Mouse (Mus musculus) adipocyte (in vitro differentiated cells): ENCODE data around the gene Acin1.

Experiments
- DNase-seq: peaks from one replicate; pipeline ENCODE4 v3.0.0-alpha.2; 2016; ENCODE audit warnings: low spot score

Gene Acin1

DNA sequence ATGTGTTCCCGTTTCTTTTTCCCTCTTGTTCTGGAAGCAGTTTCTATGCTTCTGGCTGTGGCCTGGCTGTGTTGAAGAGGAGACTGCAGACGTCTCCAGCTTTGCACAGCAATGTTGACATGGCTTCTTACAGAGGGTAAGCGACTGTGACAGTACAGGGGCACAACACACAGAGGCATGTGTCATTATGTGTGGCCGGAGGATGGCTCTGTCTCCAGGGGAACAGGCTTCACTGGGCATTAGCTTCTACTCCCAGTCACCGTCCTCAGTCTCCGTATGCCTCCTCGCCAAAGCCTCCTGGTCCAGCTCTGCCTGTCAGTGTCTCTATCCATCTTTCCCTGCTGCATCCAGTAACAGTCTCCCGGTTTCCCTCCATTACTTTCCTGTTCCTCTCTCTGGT is 79.5 kb downstream of the Acin1 start:
- no peak for DNase-seq

DNA sequence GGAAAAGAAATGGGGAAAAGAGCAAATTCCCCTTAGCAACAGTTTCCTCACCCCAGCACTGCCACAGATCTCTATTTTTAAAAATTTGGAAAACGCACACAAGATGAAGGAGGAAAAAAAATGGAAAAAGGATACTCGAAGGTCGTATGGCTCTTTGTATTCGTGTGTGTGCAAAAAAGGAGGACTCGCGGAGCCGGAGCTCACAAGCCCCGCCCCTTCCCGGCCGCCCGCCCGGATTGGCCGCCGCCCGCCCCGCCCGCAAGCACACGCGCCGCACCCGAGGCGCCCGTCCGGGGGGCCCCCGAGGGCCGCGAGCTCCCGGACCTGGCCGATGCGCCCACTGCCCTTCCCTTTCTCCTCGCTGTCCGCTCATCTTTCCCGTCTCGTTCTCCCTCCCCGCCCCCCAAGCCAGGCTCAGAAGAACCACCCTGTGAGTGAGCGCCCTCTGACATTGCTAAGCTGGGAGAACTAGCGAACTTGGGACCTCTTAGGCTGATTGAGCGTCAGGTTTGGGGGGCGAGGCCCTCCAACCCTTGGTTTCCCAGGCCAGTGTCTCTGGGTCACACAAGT is 80.9 kb downstream of the Acin1 start, which contains the start of gene 4931414P19Rik:
Gene 4931414P19Rik (minus strand): TSS at position 242 of the 570 bp plus-strand sequence.
- peak; percentile 61 for DNase-seq

DNA sequence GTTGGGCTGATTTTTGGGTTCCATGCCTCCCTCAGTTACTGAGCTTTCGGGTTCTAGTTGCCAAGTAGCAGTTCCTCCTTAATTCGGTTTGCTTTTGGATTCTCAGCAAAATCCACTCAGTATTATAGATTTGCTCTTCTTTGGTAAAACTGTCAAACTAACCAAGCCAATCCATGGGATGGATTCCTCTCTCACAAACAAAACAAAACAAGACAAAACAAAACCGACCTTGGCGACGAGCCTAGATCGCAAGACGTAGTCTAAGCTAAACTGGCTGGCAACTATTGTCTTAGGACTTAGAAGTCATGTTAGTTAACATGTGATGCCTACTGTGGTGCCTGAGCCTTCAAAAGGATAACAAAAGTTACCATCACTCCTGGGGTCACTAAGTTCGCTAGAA is 83.0 kb downstream of the Acin1 start:
- DNase-seq: no peak

DNA sequence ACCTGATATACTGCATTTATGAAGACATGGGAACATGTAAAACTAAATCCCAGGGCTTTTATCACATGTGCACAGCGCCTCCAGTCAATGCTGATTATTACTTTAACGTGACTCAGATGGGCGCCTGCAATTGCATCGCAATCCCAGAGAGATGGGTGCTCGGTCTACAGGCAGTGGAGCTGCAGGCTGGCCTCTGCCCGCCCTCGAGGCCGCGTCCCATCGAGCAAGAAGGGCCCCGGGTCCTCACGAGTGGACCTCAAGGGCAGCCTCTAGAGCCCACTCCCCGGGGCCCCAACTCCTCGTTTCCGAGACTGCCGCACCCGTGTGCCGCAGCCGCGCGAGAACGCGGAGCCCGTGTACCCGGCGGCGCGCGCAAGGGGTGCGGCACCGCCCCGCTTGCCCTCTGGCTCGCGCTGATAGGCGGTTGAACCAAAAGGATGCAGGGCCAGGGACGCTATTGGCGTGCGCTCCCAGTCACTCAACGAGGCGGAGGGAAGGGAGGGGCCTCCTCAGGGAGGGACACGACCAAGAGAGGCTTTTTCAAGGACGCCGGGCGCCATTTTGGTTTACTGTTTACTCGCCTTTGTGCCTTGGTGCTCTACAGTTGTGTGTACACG is 83.6 kb downstream of the Acin1 start:
- peak; percentile 94 for DNase-seq

DNA sequence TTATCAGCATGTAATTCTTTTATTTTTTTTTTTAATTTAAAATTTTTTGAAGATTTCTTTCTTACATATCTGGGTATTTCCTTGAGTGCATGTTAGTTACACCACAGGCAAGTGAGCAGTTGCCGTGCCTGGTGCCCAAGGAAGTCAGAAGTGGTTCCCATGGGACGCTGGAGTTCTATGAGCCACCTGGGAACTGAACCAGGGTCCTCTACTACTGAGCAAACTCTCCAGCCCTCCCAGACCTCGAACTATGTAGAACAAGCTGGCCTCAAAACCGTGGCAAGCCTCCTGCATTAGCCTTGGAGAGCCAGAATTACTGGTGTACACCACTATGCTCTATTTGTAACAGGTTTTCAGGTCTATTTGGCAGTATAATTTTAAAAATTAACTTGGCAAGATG is 84.1 kb downstream of the Acin1 start:
- DNase-seq: no peak

DNA sequence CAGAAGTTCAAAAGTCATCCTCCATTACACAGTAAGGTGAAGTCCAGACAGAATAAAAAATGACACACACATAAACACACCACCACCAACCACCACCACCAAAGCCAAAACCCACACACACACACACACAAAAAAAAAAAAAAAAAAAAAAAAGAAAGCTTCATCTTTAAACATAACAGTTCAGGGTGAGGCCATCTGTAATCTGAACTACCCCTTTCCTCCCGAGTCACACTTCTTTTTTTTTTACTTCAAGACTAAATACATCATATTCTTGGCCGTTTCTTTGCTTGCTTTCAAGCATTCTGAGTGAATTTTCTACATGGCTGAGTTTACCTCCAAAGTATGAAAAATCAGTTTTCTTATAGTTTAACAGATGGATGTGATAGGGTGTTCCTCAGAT is 85.1 kb downstream of the Acin1 start:
- no peak for DNase-seq

DNA sequence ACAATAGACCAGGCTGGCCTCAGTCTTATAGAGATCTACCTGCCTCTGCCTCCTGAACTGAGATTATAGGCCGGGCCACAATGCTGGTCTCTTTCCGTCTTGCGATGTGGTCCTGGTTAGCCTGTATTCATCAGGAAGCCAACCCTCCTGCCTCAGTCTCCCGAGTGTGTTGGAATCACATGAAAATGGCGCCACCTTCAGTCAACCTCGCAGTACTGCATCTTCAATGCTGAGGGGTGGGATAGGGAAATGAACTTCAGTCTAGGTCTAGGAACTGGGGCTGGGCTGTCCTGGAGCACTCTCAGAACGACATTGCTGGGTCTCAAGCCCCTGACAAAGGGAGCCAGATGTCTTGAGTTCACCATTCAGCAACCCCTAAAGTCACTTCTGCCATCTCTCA is 89.6 kb downstream of the Acin1 start:
- no peak for DNase-seq

DNA sequence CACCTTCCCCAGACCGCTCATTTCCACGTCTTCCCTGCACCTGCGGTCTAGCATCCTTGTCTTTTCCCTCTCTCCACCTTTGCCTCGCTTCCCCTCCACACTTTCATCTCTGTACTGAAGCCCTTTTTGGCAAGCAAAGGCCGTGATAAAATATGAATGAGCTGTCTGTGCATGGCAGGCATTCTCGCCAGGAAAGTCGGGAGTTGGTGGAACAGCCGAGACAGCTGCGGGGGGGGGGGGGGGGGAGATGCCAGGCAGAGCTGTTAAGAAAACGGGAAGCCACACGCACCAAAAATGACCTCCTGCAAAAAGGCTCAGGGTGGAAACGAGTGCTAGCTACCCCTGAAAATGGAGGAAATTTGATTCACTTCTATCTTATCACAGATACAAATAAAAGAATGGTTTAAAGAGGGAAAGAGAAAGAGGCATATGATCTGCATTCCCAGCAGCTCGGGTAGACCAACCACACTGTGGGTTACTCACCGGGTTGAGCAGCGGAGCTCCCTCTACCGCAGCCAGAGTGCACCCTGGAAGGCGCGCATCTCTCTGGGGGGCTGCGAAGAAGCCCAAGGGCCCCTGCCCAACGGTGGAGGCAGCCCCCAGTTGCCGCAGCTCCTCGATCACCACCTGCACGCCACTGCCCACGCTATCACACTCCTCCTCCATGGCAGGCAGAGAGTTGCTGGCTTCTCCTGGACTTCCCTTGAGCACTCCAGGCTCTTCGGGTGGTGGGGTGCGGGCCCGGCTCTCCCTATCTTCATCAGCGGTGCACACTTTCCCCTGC is 91.9 kb downstream of the Acin1 start:
- DNase-seq: no peak

DNA sequence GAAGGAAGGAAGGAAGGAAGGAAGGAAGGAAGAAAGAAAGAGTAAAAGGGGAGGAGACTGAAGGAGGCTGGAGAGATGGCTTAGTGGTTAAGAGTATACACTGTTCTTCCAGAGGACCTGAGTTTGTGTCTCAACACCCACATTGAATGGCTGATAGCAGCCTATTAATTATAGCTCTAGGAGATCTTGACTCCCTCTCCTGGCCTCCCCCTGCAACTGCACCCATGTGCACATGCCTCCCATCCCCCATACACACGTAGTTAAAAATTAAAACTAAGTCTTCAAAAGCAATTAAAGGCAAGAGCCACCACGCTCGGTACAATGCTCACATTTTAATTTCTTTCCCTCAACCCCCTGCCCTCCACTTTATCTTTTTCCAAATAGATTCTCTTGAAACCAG is 92.7 kb downstream of the Acin1 start:
- DNase-seq: no peak

DNA sequence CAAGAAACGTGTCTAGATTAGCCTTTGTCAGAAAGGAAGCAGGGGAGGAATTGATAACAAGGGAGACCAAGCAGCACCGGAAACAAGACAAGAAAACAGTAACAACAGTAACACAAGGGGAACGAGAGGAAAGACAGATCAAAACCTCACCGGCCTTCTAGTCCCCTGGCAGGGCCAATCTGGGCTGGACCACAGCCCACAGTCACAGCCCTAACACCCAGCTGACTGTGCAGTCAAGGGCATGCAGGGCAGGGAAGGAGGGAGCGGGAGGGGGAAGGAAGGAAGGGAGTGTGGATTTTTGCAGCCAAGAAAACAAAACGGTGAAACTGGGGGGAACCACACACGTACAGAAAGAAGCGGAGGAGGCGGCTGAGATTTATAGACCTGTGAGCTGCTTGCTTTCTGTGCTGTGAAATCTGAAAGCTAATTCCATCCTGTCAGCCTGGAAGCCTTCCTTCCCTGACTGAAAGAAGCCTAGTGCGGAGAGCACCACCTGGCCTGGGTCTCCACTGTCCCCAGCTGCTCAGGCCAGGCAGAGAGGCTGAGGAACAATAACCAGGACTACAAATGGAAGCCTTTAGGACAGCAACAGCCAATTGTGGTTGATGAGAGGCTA is 94.3 kb downstream of the Acin1 start:
- no peak for DNase-seq
